Mouse (Mus musculus) forebrain, embryonic 10.5 days (tissue): Measurements from ENCODE around the gene S1pr4. TPM values are rescaled to one million over a fixed set of nuclear protein-coding genes. Genes with fewer than 3 reads are reported as not detected.
A peak's percentile ranks its signal among the peaks of the same experiment; 100 is the strongest.

Source experiments
- DNase-seq: peaks from one replicate; pipeline ENCODE4 v3.0.0-alpha.2; 2017; ENCODE audit warnings: low spot score; ENCODE audit errors: extremely low spot score
- H3K27ac ChIP-seq: fragments of 300-500 bp; sonication (generic); 2 replicates; pipeline ENCODE4 v1.5.1; 2016; ENCODE audit warnings: mild to moderate bottlenecking
- H3K27me3 ChIP-seq: fragments of 300-500 bp; sonication (generic); 2 replicates; pipeline ENCODE4 v1.6.1; 2016; ENCODE audit warnings: mild to moderate bottlenecking; ENCODE audit not compliant: poor library complexity, severe bottlenecking
- H3K36me3 ChIP-seq: fragments of 300-500 bp; sonication (generic); replicated peaks from 2 replicates; pipeline ENCODE4 v1.6.1; 2016; ENCODE audit warnings: mild to moderate bottlenecking, moderate library complexity
- H3K4me1 ChIP-seq: fragments of 300-500 bp; sonication (generic); 2 replicates; pipeline ENCODE4 v1.6.1; 2016
- H3K4me3 ChIP-seq: fragments of 300-500 bp; sonication (generic); 2 replicates; pipeline ENCODE4 v1.5.1; 2016; ENCODE audit warnings: mild to moderate bottlenecking, moderate library complexity
- H3K9me3 ChIP-seq: fragments of 300-500 bp; sonication (generic); 2 replicates; pipeline ENCODE4 v1.6.1; 2016; ENCODE audit warnings: mild to moderate bottlenecking, moderate library complexity
- WGBS: fragments of 180-500 bp; shearing (Covaris S2); methylation state at CpG from one replicate; pipeline ENCODE4 v1.1.7; 2016; 5-methylcytosine and 5-hydroxymethylcytosine counted together
- microRNA-seq: library from miRNA; unstranded; fragments of <30 nt; microRNA quantifications from one replicate; pipeline ENCODE4, GENCODE M21; 2017
- polyA plus RNA-seq: library from polyadenylated mRNA; unstranded; fragments of >200 nt; fragmentation: Nextera tagmentation; extraction: Ambion mirVana; gene quantifications from 2 replicates; pipeline ENCODE4 v1.2.1, GENCODE M21; 2016

S1pr4 gene
- polyA plus RNA-seq, 1 experiment from 2014 or later: 0.32 TPM

DNA sequence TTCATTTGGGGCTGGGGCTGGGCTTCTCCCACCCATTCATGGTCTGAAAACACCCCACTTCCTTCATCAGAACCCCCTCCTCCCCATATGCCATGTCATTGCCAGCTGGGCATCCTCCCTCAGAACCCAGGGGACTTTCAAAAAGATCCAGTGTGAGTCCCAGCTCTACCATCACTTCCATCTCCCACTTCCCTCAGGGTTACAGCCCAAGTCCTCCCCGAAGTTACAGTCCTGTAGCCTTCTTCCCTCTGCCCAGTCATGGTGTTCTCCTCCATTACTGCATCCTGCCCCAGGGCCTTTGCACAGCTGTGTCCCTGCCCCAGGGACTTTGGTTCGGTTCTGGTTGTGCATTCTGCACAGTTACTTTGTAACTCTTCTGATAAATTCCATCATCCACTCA is 45.8 kb downstream of the S1pr4 start:
- Histone ChIP-seq H3K27ac (no peak overlapping the region), H3K9me3 (no peaks in the 10 kb centered on the region), H3K4me3 (no peak overlapping the region), H3K36me3 (no peaks in the 10 kb centered on the region), H3K27me3 (peaks cover 90% of the 10 kb centered on the region), H3K4me1 (peaks cover 6% of the 10 kb centered on the region)
- 75% methylated on average over 2 of the region's 2 CpGs for WGBS
- no peak for DNase-seq

DNA sequence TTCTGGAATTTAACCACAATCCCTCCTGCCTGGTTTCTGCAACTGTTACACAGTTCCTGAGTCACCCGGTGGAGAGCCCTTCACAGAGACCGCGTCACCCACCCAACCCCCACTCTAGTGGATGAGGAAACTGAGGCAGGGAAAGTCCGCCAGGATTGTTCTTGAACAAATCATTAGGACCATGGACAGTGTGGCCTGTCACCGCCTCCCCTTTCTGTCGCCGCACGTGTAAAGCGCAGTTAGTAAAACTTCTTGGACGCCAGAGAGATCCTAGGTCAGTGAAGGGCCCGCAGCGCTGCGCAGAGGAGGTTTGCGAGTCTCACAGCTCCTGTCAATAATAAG is 47.0 kb downstream of the S1pr4 start:
- WGBS: 6% methylated on average over 14 of the region's 14 CpGs
- H3K36me3 ChIP-seq: no peaks in the 10 kb centered on the region
- DNase-seq: peak; percentile 23
- no peak overlapping the region for H3K27ac ChIP-seq
- H3K4me1 ChIP-seq: peaks cover 6% of the 10 kb centered on the region
- H3K4me3 ChIP-seq: no peak overlapping the region
- peaks cover 78% of the 10 kb centered on the region for H3K27me3 ChIP-seq
- H3K9me3 ChIP-seq: no peaks in the 10 kb centered on the region

- no peak overlapping the region for H3K27ac ChIP-seq
- DNase-seq: no peak
- H3K4me3 ChIP-seq: peak overlapping the region; percentile 11
- 10% methylated on average over 36 of the region's 36 CpGs for WGBS
- H3K9me3 ChIP-seq: no peaks in the 10 kb centered on the region
- no peaks in the 10 kb centered on the region for H3K36me3 ChIP-seq
- H3K4me1 ChIP-seq: peaks cover 6% of the 10 kb centered on the region
- peaks cover 73% of the 10 kb centered on the region for H3K27me3 ChIP-seq
Observed at GRCm38 (mm10) chr10:81452237-81452946, 47.5 kb downstream of the S1pr4 start.

DNA sequence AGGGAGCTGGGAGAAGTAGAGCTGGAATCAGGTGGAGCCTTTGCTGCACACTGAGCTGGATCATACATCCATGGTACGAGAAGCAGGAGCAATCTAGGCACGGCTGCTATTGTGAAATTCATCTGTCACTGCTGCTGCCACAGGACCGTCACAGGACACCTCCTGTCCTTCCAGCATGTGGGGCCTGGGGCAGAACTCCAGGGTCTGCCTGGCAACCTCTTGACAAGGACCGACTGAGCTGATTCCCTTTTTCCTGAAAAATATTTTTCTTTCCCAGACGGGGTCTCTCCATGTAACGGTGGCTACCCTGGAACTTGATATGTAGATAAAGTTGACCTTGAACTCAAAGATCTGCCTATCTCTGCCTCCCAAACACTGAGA is 48.6 kb downstream of the S1pr4 start:
- no peak overlapping the region for H3K27ac ChIP-seq
- 74% methylated on average over 6 of the region's 6 CpGs for WGBS
- no peaks in the 10 kb centered on the region for H3K36me3 ChIP-seq
- peaks cover 6% of the 10 kb centered on the region for H3K4me1 ChIP-seq
- no peak for DNase-seq
- no peak overlapping the region for H3K4me3 ChIP-seq
- no peaks in the 10 kb centered on the region for H3K9me3 ChIP-seq
- H3K27me3 ChIP-seq: peaks cover 62% of the 10 kb centered on the region

DNA sequence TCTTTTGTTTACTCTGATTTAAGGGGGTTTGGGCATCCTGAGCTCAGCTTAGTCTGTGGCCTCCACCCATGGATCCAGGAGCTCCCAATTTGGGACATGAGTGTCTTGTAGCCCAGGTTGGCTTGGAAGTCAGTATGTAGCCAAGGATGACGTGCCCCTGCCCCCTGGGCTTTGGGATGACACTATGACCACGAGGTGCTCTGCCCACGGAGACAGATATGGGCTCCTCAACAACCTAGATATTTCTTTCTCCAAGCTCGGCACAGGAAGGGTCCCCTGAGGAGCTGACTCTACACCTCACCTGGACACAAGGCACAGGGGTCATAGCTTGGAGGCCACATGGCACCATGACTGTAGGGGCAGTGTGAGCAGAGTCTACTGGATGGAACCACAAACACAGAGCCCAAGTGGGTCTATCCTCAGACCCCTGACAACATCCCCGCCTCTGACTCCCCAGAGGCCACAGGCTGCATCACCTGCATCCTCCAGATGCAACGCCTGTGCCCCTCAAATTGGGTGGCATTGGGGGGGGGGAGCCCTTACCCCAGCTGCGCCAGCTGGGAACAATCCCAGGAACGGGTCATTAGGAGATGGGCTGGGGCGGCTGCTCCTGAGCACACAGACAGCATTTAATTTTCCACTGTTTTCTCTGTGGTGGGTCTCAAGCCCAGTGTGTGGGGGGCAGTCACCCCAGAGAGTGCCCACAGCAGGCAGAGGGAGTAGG is 49.1 kb downstream of the S1pr4 start:
- Histone ChIP-seq H3K4me3 (no peak overlapping the region), H3K9me3 (no peaks in the 10 kb centered on the region), H3K27ac (no peak overlapping the region), H3K36me3 (no peaks in the 10 kb centered on the region), H3K4me1 (peaks cover 6% of the 10 kb centered on the region), H3K27me3 (peaks cover 57% of the 10 kb centered on the region)
- WGBS: 71% methylated on average over 9 of the region's 9 CpGs
- DNase-seq: no peak

- no peaks in the 10 kb centered on the region for H3K36me3 ChIP-seq
- 1% methylated on average over 7 of the region's 7 CpGs for WGBS
- H3K27me3 ChIP-seq: peaks cover 50% of the 10 kb centered on the region
- H3K4me3 ChIP-seq: no peak overlapping the region
- peaks cover 6% of the 10 kb centered on the region for H3K4me1 ChIP-seq
- peak; percentile 85 for DNase-seq
- H3K9me3 ChIP-seq: no peaks in the 10 kb centered on the region
- H3K27ac ChIP-seq: no peak overlapping the region
Observed at GRCm38 (mm10) chr10:81450140-81450539, 49.8 kb downstream of the S1pr4 start.

Small RNA genes lying within 50 kb of the gene (microRNA-seq; reads per million reads assigned to microRNA genes)
- gene Gm25595: not detected

Other genes with a start within 250 kb of the S1pr4 start
- gene Matk, start 247.2 kb downstream of the S1pr4 start, polyA plus RNA-seq: 3.7 and 5.0 TPM in 2 replicates
- 217 TPM in 2 replicates for gene Mrpl54, start 233.2 kb downstream of the S1pr4 start, polyA plus RNA-seq
- 51.9 and 52.1 TPM in 2 replicates for gene Apba3, start 233.2 kb downstream of the S1pr4 start, polyA plus RNA-seq
- 8.8 and 10.1 TPM in 2 replicates for gene Tjp3, start 208.6 kb downstream of the S1pr4 start, polyA plus RNA-seq
- 60.6 and 62.1 TPM in 2 replicates for gene Pip5k1c, start 207.2 kb downstream of the S1pr4 start, polyA plus RNA-seq
- 56.0 and 56.7 TPM in 2 replicates for gene Cactin, start 179.0 kb downstream of the S1pr4 start, polyA plus RNA-seq
- gene Tbxa2r, start 171.4 kb downstream of the S1pr4 start, polyA plus RNA-seq: 2.4 and 3.0 TPM in 2 replicates
- gene Gipc3, start 156.9 kb downstream of the S1pr4 start, polyA plus RNA-seq: not detected in 2 replicates
- 101 and 108 TPM in 2 replicates for gene Hmg20b, start 149.7 kb downstream of the S1pr4 start, polyA plus RNA-seq
- 6.7 and 7.5 TPM in 2 replicates for gene Mfsd12, start 142.6 kb downstream of the S1pr4 start, polyA plus RNA-seq
- gene 4930404N11Rik, start 134.3 kb downstream of the S1pr4 start, polyA plus RNA-seq: 0.35 and 0.52 TPM in 2 replicates
- 135 and 139 TPM in 2 replicates for gene Fzr1, start 121.6 kb downstream of the S1pr4 start, polyA plus RNA-seq
- gene Dohh, start 115.7 kb downstream of the S1pr4 start, polyA plus RNA-seq: 96.8 and 97.9 TPM in 2 replicates
- 2.6 and 3.1 TPM in 2 replicates for gene Gm48551, start 115.7 kb downstream of the S1pr4 start, polyA plus RNA-seq
- gene Gm48552, start 111.1 kb downstream of the S1pr4 start, polyA plus RNA-seq: 0.78 and 1.4 TPM in 2 replicates
- gene Smim24, start 107.1 kb downstream of the S1pr4 start, polyA plus RNA-seq: 1.6 and 1.9 TPM in 2 replicates
- 7.3 and 8.6 TPM in 2 replicates for gene Nfic, start 44.5 kb downstream of the S1pr4 start, polyA plus RNA-seq
- 3.1 and 5.6 TPM in 2 replicates for gene Celf5, start 17.4 kb downstream of the S1pr4 start, polyA plus RNA-seq
- gene Ncln, start 3.7 kb downstream of the S1pr4 start, polyA plus RNA-seq: 88.2 and 90.4 TPM in 2 replicates
- gene Gna15, start 24.1 kb upstream of the S1pr4 start, polyA plus RNA-seq: 0.84 and 1.1 TPM in 2 replicates
- gene Gna11, start 45.1 kb upstream of the S1pr4 start, polyA plus RNA-seq: 73.4 and 77.2 TPM in 2 replicates
- gene Aes, start 59.4 kb upstream of the S1pr4 start, polyA plus RNA-seq: 276 and 283 TPM in 2 replicates
- 4.1 and 4.3 TPM in 2 replicates for gene Tle2, start 74.4 kb upstream of the S1pr4 start, polyA plus RNA-seq
- gene Tle6, start 100.9 kb upstream of the S1pr4 start, polyA plus RNA-seq: 2.8 and 3.1 TPM in 2 replicates
- gene BC025920, start 106.1 kb upstream of the S1pr4 start, polyA plus RNA-seq: 1.6 and 2.1 TPM in 2 replicates
- gene Sirt6, start 127.7 kb upstream of the S1pr4 start, polyA plus RNA-seq: 52.5 and 55.1 TPM in 2 replicates
- 4.8 and 5.8 TPM in 2 replicates for gene Ankrd24, start 128.4 kb upstream of the S1pr4 start, polyA plus RNA-seq
- 4.5 and 6.1 TPM in 2 replicates for gene Gm10778, start 148.9 kb upstream of the S1pr4 start, polyA plus RNA-seq
- gene Zfp433, start 204.7 kb upstream of the S1pr4 start, polyA plus RNA-seq: 16.8 and 17.3 TPM in 2 replicates